Mouse (Mus musculus): ENCODE data around the gene Eomes. TPM values are rescaled to one million over a fixed set of nuclear protein-coding genes. Genes with fewer than 3 reads are reported as not detected.

The Eomes gene
- polyA plus RNA-seq, 1 experiment from 2014 or later, result not detected

DNA sequence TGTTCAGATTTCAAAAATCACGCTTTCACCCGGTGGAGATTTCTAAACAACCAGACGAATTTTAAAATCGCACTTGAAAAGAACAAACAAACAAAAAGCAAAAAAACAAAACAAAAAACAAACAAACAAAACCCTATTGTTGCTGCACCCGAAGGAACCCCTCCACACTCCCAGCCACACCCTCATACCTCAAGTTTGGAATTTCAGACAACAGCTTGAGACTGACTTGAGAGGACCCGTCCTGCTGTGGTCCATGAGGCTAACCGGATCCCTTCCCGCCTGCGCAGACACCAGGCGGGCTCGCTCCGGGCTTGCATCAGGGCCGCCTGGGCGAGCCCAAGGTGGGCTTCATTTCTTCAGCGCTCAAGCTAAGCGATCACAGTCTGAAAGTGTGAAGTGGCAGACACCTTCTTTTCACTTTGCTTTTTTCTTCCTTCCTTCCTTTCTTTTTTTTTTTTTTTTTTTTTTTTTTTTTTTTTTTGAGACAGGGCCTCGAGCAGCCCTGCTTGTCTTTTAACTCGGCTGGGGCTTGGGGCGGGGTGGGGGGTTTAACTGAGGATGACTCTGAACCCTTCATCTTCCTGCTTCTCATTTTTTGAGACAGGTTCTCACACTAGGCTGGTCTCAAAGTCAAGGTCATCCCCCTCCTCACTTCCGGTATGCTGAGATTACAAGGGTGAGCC, 11.0 kb downstream of the Eomes start:
- H3K9ac ChIP-seq (replicated peaks; ENCODE audit: low read depth, low read length), result no peak overlapping the region
- H3K4me1 ChIP-seq (ENCODE audit: control insufficient read depth, insufficient read depth, low read length), result peaks cover 13% of the 10 kb centered on the region; the same call in 1 of the 2 replicates
- H3K4me3 ChIP-seq (ENCODE audit: low read depth, low read length), result peak overlapping the region; percentile 25
- under 1% methylated on average over 20 of the region's 20 CpGs for WGBS
- H3K9me3 ChIP-seq (ENCODE audit: control insufficient read depth, low read depth, low read length), result no peaks in the 10 kb centered on the region
- no peaks in the 10 kb centered on the region for H3K36me3 ChIP-seq (ENCODE audit: control insufficient read depth, insufficient read depth, low read length)
- H3K27ac ChIP-seq (ENCODE audit: low read length), result no peak overlapping the region
- ATAC-seq (ENCODE audit: insufficient number of reproducible peaks, insufficient read depth, low FRiP score, low read depth), result no peak
- peak overlapping the region; percentile 42 for H3K4me2 ChIP-seq (replicated peaks; ENCODE audit: low read depth, low read length)
- H3K27me3 ChIP-seq (ENCODE audit: control insufficient read depth, insufficient read depth, low read length), result peaks cover 36% of the 10 kb centered on the region

DNA sequence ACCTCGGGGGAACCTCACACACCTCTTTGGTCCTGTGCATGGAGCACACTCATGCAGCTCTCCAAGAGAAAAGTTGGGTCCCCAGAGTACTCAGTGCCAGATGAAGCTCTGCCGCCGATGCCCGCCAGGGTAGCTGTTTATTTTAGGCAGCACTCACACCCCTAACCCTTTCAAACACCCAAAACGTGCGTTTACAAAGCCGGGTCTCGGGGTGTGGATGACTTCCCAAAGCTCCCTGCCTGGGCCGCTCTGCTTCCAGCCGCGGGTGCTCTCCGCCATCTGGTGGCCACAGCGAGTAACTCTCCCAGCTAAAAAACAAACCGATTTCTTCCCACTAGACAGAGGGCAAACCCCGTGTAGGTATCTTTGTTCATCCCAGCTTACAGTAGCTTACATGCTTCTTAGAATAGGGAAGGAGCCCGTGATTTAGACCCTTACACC, 11.6 kb downstream of the Eomes start:
- under 1% methylated on average over 16 of the region's 16 CpGs for WGBS
- Histone ChIP-seq H3K9ac (replicated peaks; ENCODE audit: low read depth, low read length) (no peak overlapping the region), H3K4me2 (replicated peaks; ENCODE audit: low read depth, low read length) (peak overlapping the region; percentile 42), H3K27ac (ENCODE audit: low read length) (no peak overlapping the region), H3K4me3 (ENCODE audit: low read depth, low read length) (peak overlapping the region; percentile 25), H3K4me1 (ENCODE audit: control insufficient read depth, insufficient read depth, low read length) (peaks cover 13% of the 10 kb centered on the region; the same call in 1 of the 2 replicates), H3K27me3 (ENCODE audit: control insufficient read depth, insufficient read depth, low read length) (peaks cover 31% of the 10 kb centered on the region), H3K9me3 (ENCODE audit: control insufficient read depth, low read depth, low read length) (no peaks in the 10 kb centered on the region), H3K36me3 (ENCODE audit: control insufficient read depth, insufficient read depth, low read length) (no peaks in the 10 kb centered on the region)
- peak; percentile 67 for ATAC-seq (ENCODE audit: insufficient number of reproducible peaks, insufficient read depth, low FRiP score, low read depth)

DNA sequence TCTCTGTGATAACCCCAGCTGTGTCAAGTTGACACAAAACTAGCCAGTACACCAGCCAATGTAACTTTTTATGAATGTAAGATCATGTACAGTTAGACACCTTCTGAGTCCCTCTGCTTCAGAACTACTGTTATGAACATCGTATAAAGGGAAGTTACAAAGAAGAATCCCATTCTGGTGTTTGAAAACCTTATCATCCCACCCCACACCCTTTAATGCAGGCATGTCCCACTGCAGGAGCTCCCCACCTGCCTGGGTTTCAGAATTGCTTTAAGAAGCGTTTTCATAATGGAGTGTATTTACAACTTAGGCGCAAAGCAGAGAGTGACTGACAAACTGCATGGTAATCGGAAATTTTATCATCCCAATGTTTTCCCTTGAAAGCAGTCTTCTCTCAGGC, 13.2 kb downstream of the Eomes start:
- Histone ChIP-seq H3K4me1 (ENCODE audit: control insufficient read depth, insufficient read depth, low read length) (peaks cover 13% of the 10 kb centered on the region; the same call in 1 of the 2 replicates), H3K27ac (ENCODE audit: low read length) (no peak overlapping the region), H3K9ac (replicated peaks; ENCODE audit: low read depth, low read length) (no peak overlapping the region), H3K36me3 (ENCODE audit: control insufficient read depth, insufficient read depth, low read length) (no peaks in the 10 kb centered on the region), H3K27me3 (ENCODE audit: control insufficient read depth, insufficient read depth, low read length) (peaks cover 21% of the 10 kb centered on the region), H3K4me2 (replicated peaks; ENCODE audit: low read depth, low read length) (no peak overlapping the region), H3K9me3 (ENCODE audit: control insufficient read depth, low read depth, low read length) (no peaks in the 10 kb centered on the region), H3K4me3 (ENCODE audit: low read depth, low read length) (no peak overlapping the region)
- ATAC-seq (ENCODE audit: insufficient number of reproducible peaks, insufficient read depth, low FRiP score, low read depth), result no peak
- WGBS, result 84% methylated on average over 4 of the region's 4 CpGs

DNA sequence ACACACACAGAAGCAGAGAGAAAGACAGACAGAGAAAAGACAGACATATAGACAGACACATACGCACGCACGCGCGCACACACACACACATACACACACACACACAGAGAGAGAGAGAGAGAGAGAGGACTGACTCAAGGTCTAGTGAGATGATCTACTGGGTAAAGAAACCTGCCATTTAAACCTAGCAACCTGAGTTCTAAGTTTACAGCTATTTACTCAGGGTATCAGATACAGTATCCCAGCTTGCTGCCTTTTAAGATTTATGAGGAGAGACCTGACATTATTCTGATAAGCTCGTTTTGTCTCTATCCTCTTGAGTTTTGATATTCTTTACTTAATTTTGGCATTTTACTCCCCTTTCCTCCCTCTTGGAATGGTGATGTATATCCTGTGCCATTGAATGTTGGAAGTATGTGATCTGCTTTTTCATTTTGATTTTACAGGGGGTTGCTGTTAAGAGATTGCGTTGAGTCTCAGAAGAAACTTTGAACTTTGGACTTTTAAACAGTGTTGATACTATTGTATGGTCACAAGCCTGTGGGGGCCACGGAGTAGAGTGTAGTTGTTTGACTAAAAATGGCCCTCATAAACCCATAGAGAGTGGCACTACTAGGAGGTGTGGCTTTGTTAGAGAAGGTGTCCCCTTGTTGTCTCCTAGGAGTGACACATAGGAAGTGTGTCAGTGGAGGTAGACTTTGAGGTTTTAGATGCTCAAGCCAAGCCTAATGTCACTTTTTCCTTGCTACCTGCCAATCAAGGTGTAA, 15.1 kb downstream of the Eomes start:
- Histone ChIP-seq H3K9ac (replicated peaks; ENCODE audit: low read depth, low read length) (no peak overlapping the region), H3K4me2 (replicated peaks; ENCODE audit: low read depth, low read length) (no peak overlapping the region), H3K36me3 (ENCODE audit: control insufficient read depth, insufficient read depth, low read length) (no peaks in the 10 kb centered on the region), H3K9me3 (ENCODE audit: control insufficient read depth, low read depth, low read length) (no peaks in the 10 kb centered on the region), H3K4me3 (ENCODE audit: low read depth, low read length) (no peak overlapping the region), H3K27ac (ENCODE audit: low read length) (no peak overlapping the region), H3K4me1 (ENCODE audit: control insufficient read depth, insufficient read depth, low read length) (peaks cover 6% of the 10 kb centered on the region; the same call in 1 of the 2 replicates), H3K27me3 (ENCODE audit: control insufficient read depth, insufficient read depth, low read length) (peaks cover 2% of the 10 kb centered on the region)
- ATAC-seq (ENCODE audit: insufficient number of reproducible peaks, insufficient read depth, low FRiP score, low read depth), result 0 out of 2 replicates have a peak, but pooled peaks have one; percentile 29
- 82% methylated on average over 8 of the region's 8 CpGs for WGBS

DNA sequence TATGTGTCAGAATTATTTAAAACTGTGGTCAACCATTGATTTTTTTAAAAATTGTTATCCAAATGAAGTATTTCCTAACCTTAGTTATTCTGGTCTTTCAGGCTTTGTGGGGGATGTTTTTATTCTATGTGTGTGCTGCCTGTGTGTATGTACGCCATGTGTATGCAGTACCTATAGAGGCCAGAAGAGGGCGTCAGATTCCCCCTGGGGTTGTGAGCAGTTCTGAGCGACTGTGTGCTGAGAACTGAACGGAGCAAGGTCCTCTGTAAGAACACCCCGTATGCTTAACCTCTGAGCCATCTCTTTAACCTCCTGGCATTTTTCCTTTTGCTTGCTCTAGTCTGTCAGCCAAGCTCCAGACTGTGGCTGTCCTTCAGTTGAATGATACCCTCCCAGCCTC, 16.1 kb downstream of the Eomes start:
- Histone ChIP-seq H3K4me3 (ENCODE audit: low read depth, low read length) (no peak overlapping the region), H3K4me1 (ENCODE audit: control insufficient read depth, insufficient read depth, low read length) (peaks cover 4% of the 10 kb centered on the region; the same call in 1 of the 2 replicates), H3K36me3 (ENCODE audit: control insufficient read depth, insufficient read depth, low read length) (no peaks in the 10 kb centered on the region), H3K27ac (ENCODE audit: low read length) (no peak overlapping the region), H3K4me2 (replicated peaks; ENCODE audit: low read depth, low read length) (no peak overlapping the region), H3K9me3 (ENCODE audit: control insufficient read depth, low read depth, low read length) (no peaks in the 10 kb centered on the region), H3K9ac (replicated peaks; ENCODE audit: low read depth, low read length) (no peak overlapping the region), H3K27me3 (ENCODE audit: control insufficient read depth, insufficient read depth, low read length) (no peaks in the 10 kb centered on the region)
- WGBS, result 90% methylated on average over 5 of the region's 5 CpGs
- ATAC-seq (ENCODE audit: insufficient number of reproducible peaks, insufficient read depth, low FRiP score, low read depth), result no peak

DNA sequence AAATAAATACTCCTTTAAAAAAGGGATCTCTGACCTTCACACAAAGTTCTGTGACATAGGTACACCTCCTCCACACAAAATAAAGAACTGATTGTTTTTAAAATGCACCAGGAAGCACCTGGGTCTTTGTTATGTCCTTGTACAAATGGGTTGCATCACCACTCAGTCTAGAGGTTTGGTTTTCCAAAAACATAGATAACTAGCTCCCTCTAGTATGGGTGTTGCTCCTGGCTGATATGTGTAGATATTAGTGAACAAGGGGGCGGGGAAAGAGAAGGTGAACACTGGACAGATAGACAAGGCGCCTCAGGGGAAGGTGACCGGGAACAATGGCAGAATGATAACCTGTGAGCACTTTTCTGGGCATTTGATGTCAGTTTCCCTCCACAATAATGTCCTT, 17.9 kb downstream of the Eomes start:
- H3K4me3 ChIP-seq (ENCODE audit: low read depth, low read length), result no peak overlapping the region
- WGBS, result 87% methylated on average over 3 of the region's 3 CpGs
- H3K27me3 ChIP-seq (ENCODE audit: control insufficient read depth, insufficient read depth, low read length), result no peaks in the 10 kb centered on the region
- H3K27ac ChIP-seq (ENCODE audit: low read length), result no peak overlapping the region
- H3K9ac ChIP-seq (replicated peaks; ENCODE audit: low read depth, low read length), result no peak overlapping the region
- no peaks in the 10 kb centered on the region for H3K9me3 ChIP-seq (ENCODE audit: control insufficient read depth, low read depth, low read length)
- no peak for ATAC-seq (ENCODE audit: insufficient number of reproducible peaks, insufficient read depth, low FRiP score, low read depth)
- no peaks in the 10 kb centered on the region for H3K4me1 ChIP-seq (ENCODE audit: control insufficient read depth, insufficient read depth, low read length)
- H3K4me2 ChIP-seq (replicated peaks; ENCODE audit: low read depth, low read length), result no peak overlapping the region
- H3K36me3 ChIP-seq (ENCODE audit: control insufficient read depth, insufficient read depth, low read length), result no peaks in the 10 kb centered on the region

DNA sequence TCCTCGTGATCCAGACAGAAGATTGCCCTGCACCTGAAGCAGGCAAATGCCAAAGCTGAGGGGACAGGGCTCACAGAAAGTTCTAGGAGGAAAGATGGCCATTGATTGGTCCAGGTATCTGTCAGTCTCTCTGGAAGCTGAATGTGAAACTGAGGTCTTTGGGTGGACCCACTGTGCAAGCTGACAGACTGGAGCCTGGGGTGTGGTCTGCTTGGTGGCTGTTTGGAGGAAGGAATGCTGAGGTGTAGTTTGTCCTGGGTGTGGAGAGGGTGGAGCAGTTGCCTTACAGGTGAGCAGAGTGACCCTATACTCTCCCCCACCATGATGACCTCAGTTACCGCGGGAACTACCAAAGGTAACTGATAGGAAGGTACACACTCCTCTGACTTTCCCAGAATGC, 18.9 kb downstream of the Eomes start:
- peak; percentile 89 for ATAC-seq (ENCODE audit: insufficient number of reproducible peaks, insufficient read depth, low FRiP score, low read depth)
- WGBS, result 74% methylated on average over 3 of the region's 3 CpGs
- Histone ChIP-seq H3K27me3 (ENCODE audit: control insufficient read depth, insufficient read depth, low read length) (no peaks in the 10 kb centered on the region), H3K4me1 (ENCODE audit: control insufficient read depth, insufficient read depth, low read length) (no peaks in the 10 kb centered on the region), H3K9ac (replicated peaks; ENCODE audit: low read depth, low read length) (no peak overlapping the region), H3K36me3 (ENCODE audit: control insufficient read depth, insufficient read depth, low read length) (no peaks in the 10 kb centered on the region), H3K4me2 (replicated peaks; ENCODE audit: low read depth, low read length) (no peak overlapping the region), H3K4me3 (ENCODE audit: low read depth, low read length) (no peak overlapping the region), H3K9me3 (ENCODE audit: control insufficient read depth, low read depth, low read length) (no peaks in the 10 kb centered on the region), H3K27ac (ENCODE audit: low read length) (no peak overlapping the region)

DNA sequence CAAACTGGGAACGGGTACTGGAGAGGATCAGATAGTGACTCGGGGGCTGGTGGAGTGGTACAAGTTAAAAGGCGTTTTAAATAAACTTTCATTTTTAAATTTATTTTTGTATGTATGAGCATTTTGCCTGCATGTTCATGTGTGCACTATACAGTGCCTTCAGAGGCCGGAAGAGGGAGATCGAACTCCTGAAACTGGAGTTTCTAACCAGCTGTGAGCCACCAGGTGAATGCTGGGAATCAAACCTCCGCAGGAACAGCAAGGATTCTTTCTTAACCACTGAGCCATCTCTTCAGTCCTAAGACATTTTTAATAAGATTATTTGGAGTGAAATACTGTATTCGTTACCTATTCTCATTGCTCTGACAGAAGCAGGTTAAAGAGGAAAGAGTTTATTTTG, 20.0 kb downstream of the Eomes start:
- Histone ChIP-seq H3K4me1 (ENCODE audit: control insufficient read depth, insufficient read depth, low read length) (no peaks in the 10 kb centered on the region), H3K36me3 (ENCODE audit: control insufficient read depth, insufficient read depth, low read length) (no peaks in the 10 kb centered on the region), H3K27ac (ENCODE audit: low read length) (no peak overlapping the region), H3K4me2 (replicated peaks; ENCODE audit: low read depth, low read length) (no peak overlapping the region), H3K9ac (replicated peaks; ENCODE audit: low read depth, low read length) (no peak overlapping the region), H3K4me3 (ENCODE audit: low read depth, low read length) (no peak overlapping the region), H3K9me3 (ENCODE audit: control insufficient read depth, low read depth, low read length) (no peaks in the 10 kb centered on the region), H3K27me3 (ENCODE audit: control insufficient read depth, insufficient read depth, low read length) (no peaks in the 10 kb centered on the region)
- WGBS, result 64% methylated on average over 7 of the region's 7 CpGs
- ATAC-seq (ENCODE audit: insufficient number of reproducible peaks, insufficient read depth, low FRiP score, low read depth), result no peak

All from stomach, embryonic 14.5 days (tissue).